Mouse (Mus musculus) lung, postnatal 0 days (tissue): ENCODE results near the gene Rdh5.

Source experiments
- CTCF ChIP-seq: IDR thresholded peaks from 2 replicates; pipeline ENCODE4 v1.5.1; 2016; ENCODE audit warnings: antibody characterized with exemption, mild to moderate bottlenecking
- EP300 ChIP-seq: IDR thresholded peaks from 2 replicates; pipeline ENCODE4 v1.6.1; 2016; ENCODE audit warnings: antibody characterized with exemption, mild to moderate bottlenecking, control low read depth

DNA sequence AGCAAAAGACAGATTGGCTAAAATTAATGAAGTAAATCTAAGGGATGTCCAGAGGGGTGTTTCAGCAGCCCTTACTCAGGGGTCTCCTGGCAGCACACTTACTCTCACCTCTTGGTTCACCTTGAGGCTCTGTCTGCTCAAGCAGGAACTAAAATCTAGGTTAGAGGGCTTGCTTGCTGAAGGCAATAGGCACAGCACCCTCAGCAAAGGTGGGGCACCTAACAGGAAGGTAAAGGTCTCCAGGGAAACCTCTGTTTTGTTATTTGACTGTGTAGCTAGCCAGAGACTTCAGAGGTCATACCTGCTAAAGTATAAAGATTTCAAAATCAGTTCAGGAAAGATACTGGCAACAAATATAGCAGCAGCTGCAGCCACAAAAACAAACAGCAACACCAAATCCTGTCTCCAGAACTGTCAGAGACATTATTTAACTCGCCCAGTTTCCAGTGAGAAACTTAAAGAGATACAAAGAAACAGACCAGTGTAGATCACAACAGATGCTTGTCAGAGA, 48.1 kb upstream of the Rdh5 start:
- TF ChIP-seq CTCF: no peak
- TF ChIP-seq EP300: no peak
